Comparison of ENCODE assay signal across 8 mouse cellular contexts in the genomic region with DNA sequence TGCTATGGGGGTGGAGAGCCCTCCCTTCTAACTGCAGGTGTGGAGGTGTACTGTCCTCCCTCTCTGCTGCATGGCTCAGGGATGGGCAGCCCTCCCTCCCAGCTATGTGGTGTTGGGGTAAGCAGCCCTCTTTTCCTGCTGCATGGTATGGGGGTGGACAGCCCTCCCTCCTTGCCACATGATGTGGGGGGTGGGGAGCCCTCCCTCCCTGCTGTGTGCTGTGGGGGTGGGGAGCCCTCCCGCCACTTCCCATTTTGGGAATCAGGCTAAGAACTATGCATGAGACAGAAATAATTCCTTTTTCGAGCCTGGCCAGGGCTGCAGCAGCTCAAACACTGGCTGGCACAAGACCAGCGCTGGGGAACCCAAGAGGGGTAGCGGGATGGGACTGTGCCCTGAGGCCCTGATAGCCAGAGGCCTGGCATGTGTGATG. TPM values are rescaled to one million over a fixed set of nuclear protein-coding genes. Genes with fewer than 3 reads are reported as not detected.
DNase-seq lines count a peak whose midpoint lies in the region; ATAC-seq and TF ChIP-seq lines count a peak whose summit lies in the region.

No protein-coding gene starts in this region.

- H3K4me3 ChIP-seq in gastrocnemius, adult 2 months = no peak overlapping the region
- H3K4me3 ChIP-seq in limb, embryonic 10.5 days = no peak overlapping the region

- no peak for ATAC-seq in activated CD4-positive, CD25-positive, alpha-beta regulatory T cell, adult 4 months

- intact Hi-C loops in gastrocnemius, adult 2 months (cut with DNase I) = no loop called here
- intact Hi-C loops in gastrocnemius, postnatal 14 days (cut with DNase I; ENCODE audit: low total_unique reads) = no loop called here

- no peak for TF ChIP-seq CTCF in gastrocnemius, adult 2 months (IDR thresholded peaks at IDR 0.05)

- H3K27me3 ChIP-seq in limb, embryonic 10.5 days (ENCODE audit: low read depth, poor library complexity, severe bottlenecking) = peaks cover 20% of the 10 kb centered on the region; the same call in 1 of the 2 replicates

- 55% methylated on average over 4 of the region's 4 CpGs for WGBS in limb, embryonic 10.5 days

- no peaks in the 10 kb centered on the region for H3K36me3 ChIP-seq in limb, embryonic 10.5 days

- no peaks in the 10 kb centered on the region for H3K9me3 ChIP-seq in limb, embryonic 10.5 days (replicated peaks)

- peaks cover 8% of the 10 kb centered on the region for H3K4me1 ChIP-seq in limb, embryonic 10.5 days

- DNase-seq in gastrocnemius, adult 2 months = no peak
- DNase-seq in gastrocnemius, postnatal 14 days = no peak
- DNase-seq in urinary bladder, postnatal 14 days (ENCODE audit: low spot score) = peak; percentile 56
- DNase-seq in urinary bladder, adult 2 months (ENCODE audit: low spot score) = no peak
- DNase-seq in limb, embryonic 10.5 days (ENCODE audit: low spot score) = no peak
- DNase-seq in ovary, postnatal 10 days (ENCODE audit: low spot score) = no peak
- DNase-seq in gastrocnemius, postnatal 4 days (ENCODE audit: low spot score in 2 of 2) = no peak

- H3K27ac ChIP-seq in gastrocnemius, adult 2 months = peak overlapping the region; percentile 12; the same call in 1 of the 2 replicates
- peak overlapping the region; percentile 36; the same call in 1 of the 2 replicates for H3K27ac ChIP-seq in limb, embryonic 10.5 days

RNA-seq across cellular contexts. Expression of a gene that starts 34.4 kb away (rescaled TPM):
- total RNA-seq in gastrocnemius, adult 2 months (2021) = 10 to 100 TPM; 16.1 to 20.7 TPM
- 10 to 100 TPM; 21.2 to 23.8 TPM for total RNA-seq in gastrocnemius, postnatal 14 days (2021)
- 6.7 and 11.9 TPM in 2 replicates for polyA plus RNA-seq in urinary bladder, adult 2 months (2012; rRNA removed)
- polyA plus RNA-seq in limb, embryonic 10.5 days (2016; fragmentation: Nextera tagmentation; extraction: Ambion mirVana) = 0.10 and 0.14 TPM in 2 replicates
- total RNA-seq in gastrocnemius, postnatal 4 days (2021) = 10 to 100 TPM; 38.0 to 42.7 TPM
- under 1 TPM; 0.61 to 0.96 TPM for polyA plus RNA-seq in activated CD4-positive, CD25-positive, alpha-beta regulatory T cell, adult 4 months (2017; shearing (Covaris generic))
